Mouse (Mus musculus): Measurements from ENCODE around the gene Cep170b.

The Cep170b gene

DNA sequence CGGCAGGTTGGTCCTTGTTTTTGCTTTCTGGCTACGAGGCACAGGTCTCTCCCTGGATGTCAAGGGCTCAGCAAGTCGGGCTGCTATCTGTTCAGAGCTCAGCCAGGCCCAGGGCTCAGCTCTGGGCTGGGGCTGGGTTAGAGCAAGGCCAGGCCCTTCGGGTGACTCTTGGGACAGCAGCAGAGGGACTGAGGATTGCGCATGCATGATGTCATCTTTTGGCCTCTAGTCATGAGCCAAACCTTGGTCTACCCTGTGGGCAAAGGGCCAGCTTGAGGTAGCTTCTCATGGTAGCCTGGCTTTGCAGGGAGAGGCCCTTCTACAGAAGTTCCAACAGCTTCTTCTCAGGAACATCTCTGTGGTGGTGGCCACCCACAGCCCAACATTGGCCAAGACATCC is 43.9 kb downstream of the Cep170b start:
- no peak for DNase-seq (ENCODE audit: low read depth)

DNA sequence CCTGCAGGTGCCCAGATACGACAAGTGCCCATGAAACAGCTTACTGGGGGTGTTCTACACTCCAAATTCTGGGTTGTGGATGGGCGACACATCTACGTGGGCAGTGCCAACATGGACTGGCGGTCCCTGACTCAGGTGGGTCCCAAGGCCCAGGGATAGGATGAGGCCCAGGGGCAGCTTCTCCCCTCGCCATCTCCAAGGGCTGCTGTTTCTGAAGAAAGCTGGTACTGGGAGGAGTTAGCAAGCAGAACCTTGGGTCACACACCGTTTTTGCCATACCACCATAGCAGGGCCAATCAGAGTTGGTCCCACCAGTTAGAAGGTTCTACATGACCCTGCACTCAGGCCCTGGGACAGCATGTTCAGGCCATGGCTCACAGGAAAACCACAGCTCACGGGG is 44.7 kb downstream of the Cep170b start:
- DNase-seq (ENCODE audit: low read depth), result no peak

DNA sequence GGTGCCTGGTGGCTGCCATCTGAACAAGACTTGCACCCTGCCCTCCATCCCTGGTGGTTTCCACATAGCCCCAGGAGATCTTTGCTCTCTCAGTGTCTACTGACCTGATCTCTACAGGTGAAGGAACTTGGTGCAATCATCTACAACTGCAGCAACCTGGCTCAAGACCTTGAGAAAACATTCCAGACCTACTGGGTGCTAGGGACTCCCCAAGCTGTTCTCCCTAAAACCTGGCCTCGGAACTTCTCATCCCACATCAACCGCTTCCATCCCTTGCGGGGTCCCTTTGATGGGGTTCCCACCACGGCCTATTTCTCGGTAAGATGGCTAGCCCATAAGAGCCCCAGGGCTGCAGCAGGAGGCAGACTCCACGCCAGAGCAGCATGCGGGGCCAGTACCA is 46.3 kb downstream of the Cep170b start:
- DNase-seq (ENCODE audit: low read depth), result no peak

DNA sequence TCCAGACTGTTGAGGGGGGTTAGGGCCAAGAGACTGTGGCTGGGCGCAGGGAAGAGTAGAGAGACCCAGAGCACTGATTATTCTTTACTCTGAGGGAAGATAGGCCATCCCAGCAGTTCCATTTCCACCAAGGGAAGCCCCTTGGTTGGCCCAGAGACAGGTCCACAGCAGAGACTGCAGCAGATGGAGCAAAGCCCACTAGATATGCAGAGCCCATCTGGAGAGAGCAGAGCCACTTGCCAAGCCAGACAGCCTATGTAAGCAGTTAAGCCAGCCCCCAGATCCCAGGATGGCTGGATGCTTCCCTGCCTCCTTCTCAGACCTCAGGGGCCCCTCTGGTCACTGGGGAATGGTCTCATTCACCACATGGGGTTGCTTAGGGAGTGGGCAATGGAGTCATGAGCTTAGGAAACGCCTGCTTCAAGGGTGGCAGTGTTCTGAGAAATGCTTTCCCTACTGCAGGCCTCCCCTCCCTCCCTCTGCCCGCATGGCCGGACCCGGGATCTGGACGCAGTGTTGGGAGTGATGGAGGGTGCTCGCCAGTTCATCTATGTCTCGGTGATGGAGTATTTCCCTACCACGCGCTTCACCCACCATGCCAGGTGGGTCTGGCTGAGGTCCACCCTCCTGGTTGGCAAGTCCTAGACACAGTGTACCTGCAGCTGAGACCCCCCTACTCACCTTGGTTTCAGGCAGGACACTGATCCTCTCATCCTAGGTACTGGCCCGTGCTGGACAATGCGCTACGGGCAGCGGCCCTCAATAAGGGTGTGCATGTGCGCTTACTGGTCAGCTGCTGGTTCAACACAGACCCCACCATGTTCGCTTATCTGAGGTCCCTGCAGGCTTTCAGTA is 47.0 kb downstream of the Cep170b start:
- no peak for DNase-seq (ENCODE audit: low read depth)

DNA sequence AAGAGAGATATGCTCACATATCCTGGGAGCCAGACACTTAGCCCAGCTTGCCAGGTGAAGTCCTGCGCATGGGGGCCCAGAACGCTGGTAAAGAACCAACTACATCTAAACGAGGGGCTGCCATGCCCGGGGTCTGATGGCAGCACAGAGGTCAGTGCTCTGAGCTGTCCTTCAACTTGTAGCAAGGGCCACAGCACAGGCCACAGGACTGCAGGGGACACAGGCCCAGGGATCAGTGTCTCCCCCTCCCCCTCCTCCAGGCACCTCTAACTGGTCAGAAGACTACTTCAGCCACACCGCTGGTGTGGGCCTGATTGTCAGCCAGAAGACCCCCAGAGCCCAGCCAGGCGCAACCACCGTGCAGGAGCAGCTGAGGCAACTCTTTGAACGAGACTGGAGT is 47.9 kb downstream of the Cep170b start:
- no peak for DNase-seq (ENCODE audit: low read depth)

DNA sequence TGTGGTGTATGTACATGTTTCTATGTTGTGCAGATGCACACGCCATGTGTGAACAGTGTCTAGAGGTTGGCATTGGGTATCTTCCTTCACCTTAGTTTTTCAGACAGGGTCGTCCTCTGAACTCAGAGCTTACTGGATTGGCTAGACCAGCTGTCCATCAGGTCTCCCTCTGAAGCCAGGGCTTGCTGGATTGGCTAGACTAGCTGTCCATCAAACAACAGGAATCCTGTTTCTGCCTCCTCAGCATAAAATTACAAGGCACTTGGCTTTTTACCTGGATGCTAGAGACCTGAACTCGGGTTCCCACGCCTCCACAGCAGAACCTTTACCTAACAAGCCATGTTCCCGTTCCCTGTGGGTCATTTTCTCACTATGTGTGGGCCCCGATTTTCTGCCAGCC is 48.8 kb downstream of the Cep170b start:
- DNase-seq (ENCODE audit: low read depth), result no peak

DNA sequence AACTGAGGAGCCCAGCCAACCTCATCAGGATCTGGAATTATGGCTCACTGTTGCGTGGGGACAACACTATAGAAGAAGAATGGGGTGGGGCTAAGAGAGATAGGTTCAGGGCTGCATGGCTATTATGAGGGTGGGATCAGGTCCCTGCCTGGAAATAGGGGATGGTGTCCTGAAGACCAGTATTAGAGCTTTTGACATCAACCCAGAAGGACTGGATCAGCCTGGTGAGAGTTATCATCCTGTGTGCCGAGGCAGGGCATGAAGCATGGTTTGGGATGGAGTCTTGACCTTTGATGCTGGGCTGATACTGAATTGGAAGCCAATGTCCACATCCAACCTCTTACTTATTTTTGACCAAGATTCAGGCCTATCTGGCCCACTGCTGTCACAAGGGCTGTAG is 49.5 kb downstream of the Cep170b start:
- no peak for DNase-seq (ENCODE audit: low read depth)

DNA sequence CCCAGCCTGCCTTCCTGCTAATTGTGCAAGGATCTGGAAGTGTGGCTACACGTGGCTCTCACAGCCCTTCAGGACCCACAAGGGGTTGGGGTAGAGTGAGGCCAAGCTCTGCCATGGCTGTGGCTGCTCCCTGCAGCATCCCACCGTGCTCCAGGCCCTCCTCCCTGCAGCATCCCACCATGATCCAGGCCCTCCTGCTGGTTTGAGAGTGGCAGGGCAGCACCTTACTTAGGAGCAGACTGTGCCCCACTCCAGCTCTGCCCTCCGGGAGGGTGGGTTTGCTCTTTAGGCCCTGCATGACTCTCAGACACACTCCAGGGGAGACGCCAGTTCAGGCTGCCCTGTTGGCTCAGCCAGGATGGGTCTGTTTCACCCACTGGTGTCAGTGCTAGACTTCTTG is 50.1 kb downstream of the Cep170b start:
- no peak for DNase-seq (ENCODE audit: low read depth)

DNA sequence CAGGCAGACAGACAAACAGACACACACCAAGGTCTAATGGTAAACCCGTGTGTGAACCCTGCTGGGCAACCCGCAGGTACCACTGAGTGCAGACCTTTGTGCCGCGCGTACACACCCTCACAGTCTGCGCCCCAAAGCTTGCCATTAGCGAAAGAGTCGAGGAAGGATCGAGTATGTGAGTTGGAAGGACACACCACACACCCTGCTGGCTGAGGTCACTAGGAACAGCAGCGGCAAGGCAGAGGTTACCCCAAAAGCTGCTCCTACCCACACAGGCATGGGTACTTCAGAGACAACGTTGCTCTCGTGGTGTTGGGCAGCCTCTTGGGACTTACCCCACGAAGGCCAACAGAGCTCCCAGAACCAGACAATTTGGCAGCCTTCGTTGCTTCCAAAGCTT is 52.1 kb downstream of the Cep170b start:
- no peak for DNase-seq (ENCODE audit: low read depth)

DNA sequence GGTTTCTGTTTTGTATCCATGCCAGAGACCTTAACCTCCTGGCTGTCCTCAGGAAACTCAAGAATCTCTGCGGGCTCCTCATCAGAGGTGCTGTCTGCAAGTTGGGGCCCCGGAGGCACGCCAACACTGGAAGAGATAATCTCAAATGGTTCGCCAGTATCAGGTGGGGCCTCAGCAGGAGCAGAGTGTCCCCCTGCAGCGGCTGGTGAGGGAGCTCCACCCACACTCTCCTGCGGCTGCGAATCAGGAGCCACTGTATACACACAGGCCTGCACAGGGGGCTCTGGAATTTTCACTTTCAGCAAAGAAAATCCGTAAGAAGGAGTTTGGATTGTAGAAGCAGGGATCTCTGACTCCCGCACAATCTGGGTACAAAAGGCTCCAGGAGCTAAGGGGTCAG is 53.1 kb downstream of the Cep170b start:
- no peak for DNase-seq (ENCODE audit: low read depth)

DNA sequence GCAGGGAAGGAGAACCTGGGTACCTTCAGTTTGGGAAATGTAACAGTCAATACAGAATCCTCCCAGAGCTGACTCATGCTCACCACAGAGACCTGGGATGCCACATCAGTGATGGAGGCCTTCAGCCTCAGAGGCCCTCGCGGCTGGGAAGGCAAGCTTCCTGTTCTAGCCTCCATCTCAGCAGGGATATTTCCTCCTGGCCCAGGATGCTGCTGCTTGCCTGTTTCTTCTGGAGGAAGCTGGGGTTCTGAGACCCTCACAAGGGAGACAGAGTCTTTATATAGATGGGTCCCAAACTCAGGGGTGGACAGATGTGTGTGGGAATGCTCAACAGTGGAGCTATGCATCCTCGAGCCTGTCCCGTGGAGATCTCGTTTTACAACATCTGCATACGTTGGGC is 53.8 kb downstream of the Cep170b start:
- DNase-seq (ENCODE audit: low read depth), result no peak

DNA sequence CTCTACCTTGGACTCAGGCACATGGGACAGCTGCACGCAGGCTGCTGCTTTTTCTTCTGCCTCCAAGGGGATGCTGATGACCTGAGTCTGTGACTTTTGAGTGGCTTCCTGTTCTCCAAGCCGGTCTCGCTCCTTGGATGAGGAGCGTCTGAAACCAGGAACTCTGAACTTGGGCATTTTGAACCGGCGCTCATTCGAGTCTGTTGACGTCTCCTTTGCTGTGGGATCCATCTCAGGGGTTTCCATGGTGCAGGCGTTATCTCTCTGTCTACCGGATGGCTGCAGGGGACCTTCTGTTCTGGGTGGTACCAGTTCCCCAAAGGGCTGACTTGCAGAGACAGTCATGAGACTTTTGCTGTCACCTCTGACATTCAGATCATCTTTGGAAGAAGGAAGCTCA is 54.2 kb downstream of the Cep170b start:
- no peak for DNase-seq (ENCODE audit: low read depth)

DNA sequence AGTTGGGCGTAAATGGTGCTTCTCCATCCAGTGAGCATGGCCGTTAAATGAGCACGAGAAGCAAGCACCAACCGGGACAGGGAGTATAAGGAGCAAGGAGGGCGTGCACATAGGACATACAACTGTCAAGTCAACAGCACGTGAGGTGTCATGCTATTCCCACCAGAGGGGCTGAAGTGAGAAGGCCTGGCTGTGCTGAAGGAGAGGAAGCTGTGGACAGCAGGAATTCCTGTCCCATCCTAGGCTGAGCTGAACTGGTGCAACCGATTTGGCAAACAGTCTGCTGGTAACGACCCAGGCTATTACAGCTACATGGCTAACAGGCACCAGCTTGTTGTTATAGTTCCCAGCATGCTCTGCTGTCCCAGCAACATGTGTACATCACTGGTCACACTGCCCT is 70.8 kb downstream of the Cep170b start:
- no peak for DNase-seq (ENCODE audit: low read depth)

DNA sequence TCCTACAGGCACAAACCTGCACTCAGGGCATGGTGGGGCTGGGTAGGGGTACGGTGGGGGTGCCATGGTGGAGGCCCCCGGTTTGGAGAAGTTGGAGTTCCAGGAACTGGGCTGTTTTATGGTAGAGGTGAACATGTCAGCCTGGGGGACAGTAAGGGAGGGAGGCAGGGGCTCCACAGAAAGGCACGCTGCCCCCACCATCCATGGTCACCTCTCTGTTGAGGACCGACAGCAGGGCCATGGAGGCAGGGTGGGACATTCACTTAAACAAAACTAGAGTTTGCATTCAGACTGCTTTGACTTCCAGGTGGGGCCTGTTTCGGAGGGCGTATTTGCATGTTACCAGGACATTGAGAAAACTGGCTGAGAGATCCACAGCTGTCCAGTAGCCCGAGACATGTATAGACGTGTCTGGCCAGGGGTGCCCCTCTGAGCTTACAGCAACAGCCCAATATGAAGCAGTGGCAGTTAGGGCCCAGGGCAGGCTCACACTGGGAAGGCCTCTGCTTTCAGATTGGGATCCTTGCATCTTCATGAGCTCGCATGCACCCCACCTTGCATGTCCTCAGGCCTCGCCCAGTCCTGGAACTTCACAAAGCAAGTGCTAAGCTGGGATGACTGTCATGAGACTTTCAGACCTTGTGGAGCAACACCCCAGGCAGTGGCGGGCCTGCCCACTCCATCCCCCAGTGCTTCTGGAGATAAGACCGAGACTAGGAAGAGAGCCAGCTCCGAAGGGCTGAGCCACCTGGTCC is 73.5 kb downstream of the Cep170b start:
- no peak for DNase-seq (ENCODE audit: low read depth)

DNA sequence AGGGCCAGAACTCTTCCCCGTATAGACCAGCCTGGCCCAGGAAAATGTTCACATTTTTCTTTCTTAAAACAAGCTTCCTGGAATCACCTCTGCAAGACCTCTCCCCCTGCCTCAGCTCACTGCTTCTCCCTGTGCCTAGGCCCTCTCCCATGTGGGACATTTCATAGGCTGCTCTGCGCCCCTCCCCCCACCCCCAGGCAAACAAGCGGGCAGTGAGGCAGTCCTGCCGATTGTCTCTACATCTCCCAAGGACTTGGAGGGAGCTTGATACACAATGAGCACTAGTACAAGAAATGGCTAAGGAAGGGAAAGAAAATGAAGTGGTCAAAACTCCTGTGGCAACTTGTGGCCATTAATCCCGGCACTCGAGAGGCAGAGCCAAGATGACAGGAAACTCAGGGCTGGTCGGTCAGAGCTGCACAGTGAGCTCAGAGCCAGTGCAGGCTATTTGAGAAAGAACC is 74.1 kb downstream of the Cep170b start:
- no peak for DNase-seq (ENCODE audit: low read depth)

DNA sequence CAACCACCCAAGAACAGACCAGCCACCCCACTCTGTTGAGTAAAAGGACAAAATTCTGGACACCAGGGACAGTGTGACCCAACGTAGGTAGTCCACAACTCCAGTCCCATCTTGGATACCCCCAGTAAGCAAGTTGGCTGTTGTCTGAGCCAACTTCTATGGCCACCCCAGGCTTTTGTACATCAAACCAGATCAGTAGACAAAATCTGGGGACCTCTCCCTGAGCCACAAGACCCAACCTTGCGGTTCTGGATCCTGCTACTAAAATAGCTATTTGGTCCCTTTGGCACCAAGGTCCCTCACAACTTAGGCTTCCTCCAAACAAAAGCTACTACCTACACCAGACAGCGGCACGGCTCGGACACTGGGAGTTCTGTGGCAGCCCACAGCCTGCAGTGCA is 74.7 kb downstream of the Cep170b start:
- no peak for DNase-seq (ENCODE audit: low read depth)

DNA sequence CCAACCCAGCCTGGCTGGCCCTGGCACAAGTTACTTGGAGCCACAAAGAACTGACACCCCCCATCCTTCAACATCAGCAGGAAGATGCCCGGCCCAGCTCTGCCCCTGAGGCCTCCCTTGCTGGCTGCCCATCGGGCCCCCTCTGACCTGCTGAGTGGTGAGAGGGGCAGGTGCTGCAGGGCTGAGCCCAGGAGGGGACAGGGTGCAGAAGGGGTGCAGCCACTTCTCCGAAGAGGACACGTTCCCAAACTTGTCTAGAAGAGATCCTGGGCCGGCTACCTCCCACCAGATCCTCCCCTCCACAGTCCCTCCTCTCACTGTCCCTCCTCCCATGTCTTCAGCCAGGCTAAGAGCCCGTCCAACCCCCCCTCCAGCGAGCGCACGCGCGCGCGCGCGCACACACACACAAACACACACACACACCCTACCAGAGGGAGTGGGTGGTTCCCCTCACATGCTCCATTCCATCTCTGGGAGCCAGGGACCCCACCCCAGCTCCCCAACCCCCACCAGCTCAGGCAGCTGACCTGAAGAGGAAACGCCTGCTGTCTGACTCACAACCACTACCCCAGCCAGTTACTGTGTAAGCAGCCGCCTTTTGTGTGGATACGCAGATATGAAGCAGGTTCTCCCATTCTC is 75.3 kb downstream of the Cep170b start:
- no peak for DNase-seq (ENCODE audit: low read depth)

Measured in c-Kit-positive CD71-positive TER-119-negative erythroid progenitor cells, embryonic 14.5 days (primary cell).